Mouse (Mus musculus) ES-Bruce4 (cell line): ENCODE data around the gene Patj. TPM values are rescaled to one million over a fixed set of nuclear protein-coding genes. Genes with fewer than 3 reads are reported as not detected.
"Not testable (repeated sequence)": the region's sequence is repeated elsewhere in the genome, so short reads cannot be mapped to it uniquely, and the experiment has no call there.

Experiments
- H3K27ac ChIP-seq: 2 replicates; pipeline ENCODE4 v1.5.1; 2012; ENCODE audit warnings: low read length, inconsistent platforms; ENCODE audit not compliant: insufficient read depth
- H3K27me3 ChIP-seq: 2 replicates; pipeline ENCODE4 v1.6.1; 2012; ENCODE audit warnings: mild to moderate bottlenecking, low read length, inconsistent platforms; ENCODE audit not compliant: control insufficient read depth, poor library complexity, insufficient read depth, severe bottlenecking
- H3K36me3 ChIP-seq: 2 replicates; pipeline ENCODE4 v1.6.1; 2012; ENCODE audit warnings: inconsistent platforms, mild to moderate bottlenecking, low read length, moderate library complexity; ENCODE audit not compliant: control insufficient read depth, poor library complexity, insufficient read depth, severe bottlenecking
- H3K4me1 ChIP-seq: one replicate; pipeline ENCODE4 v1.8.1; 2011; ENCODE audit warnings: low read length; ENCODE audit not compliant: control insufficient read depth, insufficient read depth
- H3K4me3 ChIP-seq: 2 replicates; pipeline ENCODE4 v1.5.1; 2011; ENCODE audit warnings: low read depth, mild to moderate bottlenecking, low read length
- H3K9ac ChIP-seq: 2 replicates; pipeline ENCODE4 v1.6.1; 2012; ENCODE audit warnings: low read depth, mild to moderate bottlenecking, inconsistent platforms; ENCODE audit not compliant: poor library complexity, severe bottlenecking
- H3K9me3 ChIP-seq: replicated peaks from 2 replicates; pipeline ENCODE4 v1.6.1; 2012; ENCODE audit warnings: mild to moderate bottlenecking, low read length, inconsistent platforms; ENCODE audit not compliant: control insufficient read depth, poor library complexity, insufficient read depth, severe bottlenecking
- CTCF ChIP-seq: IDR thresholded peaks from one replicate; pipeline ENCODE4 v1.8.1; 2011; ENCODE audit warnings: low read depth, low read length
- EP300 ChIP-seq: IDR thresholded peaks from 2 replicates; pipeline ENCODE4 v1.6.1; 2011; ENCODE audit warnings: low read depth, low read length; ENCODE audit not compliant: insufficient read depth
- POLR2A ChIP-seq: IDR thresholded peaks from one replicate; pipeline ENCODE4 v1.8.1; 2011; ENCODE audit warnings: low read length; ENCODE audit not compliant: insufficient read depth
- polyA plus RNA-seq: library from polyadenylated mRNA; stranded (reverse); fragments of >200 nt; gene quantifications from 2 replicates; pipeline ENCODE4 v1.2.4, GENCODE M21; 2011; ENCODE audit warnings: low read depth; ENCODE audit not compliant: missing spikeins, insufficient read depth, insufficient read length

Gene Patj
- polyA plus RNA-seq, 1 experiment: 62.7 TPM

DNA sequence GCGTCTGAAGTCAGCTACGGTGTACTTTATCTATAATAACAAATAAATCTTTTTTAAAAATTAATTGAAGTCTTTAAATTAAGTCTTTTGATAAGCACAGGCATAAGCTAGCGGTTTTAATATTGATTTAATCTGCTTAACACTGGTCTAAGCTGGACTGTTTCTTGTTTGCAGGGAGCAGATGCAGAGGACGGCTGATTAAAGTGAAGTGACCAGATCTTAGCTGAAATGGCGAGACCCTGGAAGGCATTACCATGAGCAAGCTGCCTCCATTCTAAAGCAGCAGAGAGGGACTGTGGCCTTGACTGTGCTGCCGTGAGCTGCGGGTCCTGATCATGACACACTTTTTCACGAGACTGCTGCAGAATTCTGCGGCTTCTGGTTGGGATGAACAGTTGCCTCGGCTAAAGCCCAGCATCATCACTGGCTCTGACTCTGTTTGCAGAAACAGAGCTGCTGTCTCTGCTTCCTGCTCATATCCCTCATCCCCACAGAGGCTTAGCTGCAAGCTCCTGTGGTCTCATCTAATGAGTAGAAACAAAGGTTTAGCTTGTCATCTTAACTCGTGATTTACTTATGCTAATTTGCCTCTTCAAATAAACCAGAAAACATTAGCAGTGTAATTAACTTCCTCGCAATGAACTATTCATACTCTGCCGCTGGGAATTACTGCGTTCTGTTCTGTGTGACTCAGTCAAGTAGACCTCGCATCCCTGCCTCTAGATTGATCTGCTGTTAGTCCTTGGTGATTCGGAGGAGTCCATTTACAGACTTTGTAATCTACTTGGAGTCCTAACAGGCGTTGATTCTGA is 322.4 kb downstream of the Patj start:
- Histone ChIP-seq H3K27ac (no peak overlapping the region), H3K27me3 (no peaks in the 10 kb centered on the region), H3K36me3 (no peaks in the 10 kb centered on the region), H3K9ac (no peak overlapping the region), H3K4me1 (no peaks in the 10 kb centered on the region), H3K4me3 (no peak overlapping the region), H3K9me3 (no peaks in the 10 kb centered on the region)
- TF ChIP-seq POLR2A: no peak

DNA sequence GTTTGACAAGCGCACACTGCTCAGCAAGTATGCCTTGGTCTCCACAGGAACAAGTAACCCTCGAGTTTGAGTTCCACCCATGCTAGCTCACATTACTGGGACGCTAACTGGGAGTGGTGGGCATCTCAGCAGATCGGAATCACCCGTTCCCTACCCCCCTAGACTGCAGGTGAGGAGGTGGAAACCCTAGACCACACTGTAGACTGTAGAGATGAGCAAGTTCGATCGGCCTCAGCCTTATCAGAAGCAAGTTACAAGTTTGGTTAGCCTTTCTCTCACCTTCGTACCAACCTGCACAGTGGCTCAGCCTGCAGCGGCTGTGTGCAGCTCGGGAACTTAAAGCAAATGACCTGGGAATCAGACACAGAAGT is 322.9 kb downstream of the Patj start:
- Histone ChIP-seq H3K4me3 (no peak overlapping the region), H3K27me3 (no peaks in the 10 kb centered on the region), H3K27ac (no peak overlapping the region), H3K9me3 (no peaks in the 10 kb centered on the region), H3K4me1 (no peaks in the 10 kb centered on the region), H3K36me3 (no peaks in the 10 kb centered on the region), H3K9ac (no peak overlapping the region)
- TF ChIP-seq CTCF: no peak
- no peak for TF ChIP-seq EP300
- TF ChIP-seq POLR2A: no peak

DNA sequence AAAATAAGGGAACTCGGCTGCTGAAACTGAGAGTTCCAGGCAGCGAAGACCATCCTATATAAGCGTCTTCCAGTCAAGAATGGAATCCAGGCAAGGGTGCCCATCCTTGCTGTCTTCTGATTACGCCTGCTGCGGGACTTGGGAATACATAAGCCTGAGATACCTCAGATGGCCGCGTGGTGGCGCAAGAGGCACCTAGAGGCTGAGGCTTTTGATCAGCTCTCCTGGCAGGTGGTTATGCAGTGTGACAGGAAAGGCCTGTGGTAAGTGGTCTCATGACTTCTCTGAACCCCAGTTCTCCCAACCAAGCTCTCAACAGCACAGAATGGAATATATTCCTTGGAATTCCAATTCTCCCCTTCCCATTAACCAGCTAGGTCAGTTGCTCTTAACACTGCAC is 326.9 kb downstream of the Patj start:
- TF ChIP-seq CTCF: peak; percentile 95
- TF ChIP-seq EP300: peak; percentile 56; the same call in 1 of the 2 replicates
- TF ChIP-seq POLR2A: no peak
- Histone ChIP-seq H3K4me1 (no peaks in the 10 kb centered on the region), H3K27me3 (no peaks in the 10 kb centered on the region), H3K4me3 (no peak overlapping the region), H3K9ac (no peak overlapping the region), H3K27ac (no peak overlapping the region), H3K9me3 (no peaks in the 10 kb centered on the region), H3K36me3 (no peaks in the 10 kb centered on the region)

DNA sequence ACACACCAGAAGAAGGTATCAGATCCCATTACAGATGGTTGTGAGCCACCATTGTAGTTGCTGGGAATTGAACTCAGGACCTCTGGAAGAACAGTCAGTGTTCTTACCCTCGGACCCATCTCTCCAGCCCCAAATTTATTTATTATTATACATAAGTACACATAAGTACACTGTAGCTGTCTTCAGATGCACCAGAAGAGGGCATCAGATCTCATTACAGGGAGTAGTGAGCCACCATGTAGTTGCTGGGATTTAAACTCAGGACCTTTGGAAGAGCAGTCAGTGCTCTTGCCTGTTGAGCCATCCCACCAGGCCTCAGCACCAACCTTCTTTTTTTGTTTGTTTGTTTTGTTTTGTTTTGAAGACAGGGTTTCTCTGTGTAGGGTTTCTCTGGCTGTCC is 329.1 kb downstream of the Patj start:
- not testable (repeated sequence) for H3K9me3 ChIP-seq, H3K27me3 ChIP-seq, H3K4me1 ChIP-seq, H3K9ac ChIP-seq, H3K4me3 ChIP-seq, H3K36me3 ChIP-seq
- H3K27ac ChIP-seq: peak overlapping the region; percentile 76; the same call in 1 of the 2 replicates

DNA sequence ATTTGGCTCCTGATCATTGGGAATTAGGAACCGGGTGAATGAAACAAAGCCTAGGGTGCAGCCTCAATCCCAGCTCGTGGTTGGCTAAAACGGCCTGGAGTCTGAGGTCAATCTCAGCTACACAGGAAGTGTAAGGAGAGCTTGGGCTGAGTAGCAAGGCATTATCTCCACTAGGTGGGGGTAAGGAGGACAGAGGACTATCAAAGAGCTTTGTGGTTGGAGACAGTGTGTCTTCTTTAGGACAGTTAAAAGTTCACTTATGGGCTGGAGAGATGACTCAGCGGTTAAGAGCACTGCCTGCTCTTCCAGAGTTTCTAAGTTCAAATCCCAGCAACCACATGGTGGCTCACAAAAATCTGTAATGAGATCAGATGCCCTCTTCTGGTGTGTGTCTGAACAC is 329.9 kb downstream of the Patj start:
- Histone ChIP-seq H3K4me1 (no peaks in the 10 kb centered on the region), H3K4me3 (no peak overlapping the region), H3K27me3 (no peaks in the 10 kb centered on the region), H3K36me3 (peaks cover 10% of the 10 kb centered on the region), H3K9me3 (no peaks in the 10 kb centered on the region), H3K9ac (no peak overlapping the region), H3K27ac (peak overlapping the region; percentile 76)
- peak; percentile 28 for TF ChIP-seq CTCF
- no peak for TF ChIP-seq POLR2A
- 0 out of 2 replicates have a peak, but pooled peaks have one; percentile 23 for TF ChIP-seq EP300

DNA sequence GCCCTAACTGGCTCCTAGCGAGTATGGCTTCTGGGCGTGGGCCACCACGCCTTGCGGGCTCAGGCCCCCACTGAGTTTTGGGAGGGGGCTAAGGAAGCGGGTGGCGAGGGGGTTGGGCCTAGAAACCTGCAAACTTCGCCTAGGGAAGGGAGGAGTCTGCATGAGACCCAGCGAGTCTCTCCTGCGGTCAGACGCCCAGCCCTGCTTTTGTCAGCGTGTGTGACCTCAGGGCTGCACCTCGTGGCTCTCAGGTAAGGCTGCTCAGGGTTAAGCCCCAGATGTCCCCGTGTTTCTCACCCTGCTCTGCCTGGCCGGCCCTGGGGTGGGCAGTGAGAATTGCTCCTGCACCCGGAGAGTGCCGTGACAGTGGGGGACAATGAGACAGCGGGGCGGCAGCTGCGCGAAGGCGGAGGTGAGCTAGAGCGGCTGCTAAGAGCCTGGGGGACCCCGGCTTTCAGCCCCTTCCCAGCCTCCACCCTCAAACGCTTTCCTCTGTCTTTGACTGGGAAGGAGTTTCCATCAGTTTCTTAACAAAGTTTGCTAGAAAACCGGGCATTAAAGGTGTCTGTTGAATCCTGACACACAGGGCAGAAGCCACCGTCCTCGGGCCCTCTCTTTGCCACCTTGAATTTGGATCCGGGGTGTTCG is 331.1 kb downstream of the Patj start, which contains the start of gene L1td1:
TSS of gene L1td1 (plus strand) at position 145 of the 648 bp plus-strand sequence.
- Histone ChIP-seq H3K36me3 (peaks cover 22% of the 10 kb centered on the region), H3K4me3 (peak within 1 kb of the TSS; percentile 96), H3K27ac (peak within 1 kb of the TSS; percentile 96), H3K27me3 (no peaks in the 10 kb centered on the region), H3K9ac (peak within 1 kb of the TSS; percentile 89), H3K9me3 (no peaks in the 10 kb centered on the region), H3K4me1 (no peaks in the 10 kb centered on the region)
- TF ChIP-seq CTCF (no peak), POLR2A (peak; percentile 94), EP300 (peak; percentile 96)
